Mouse (Mus musculus) testis, adult 2 months (tissue): Measurements from ENCODE around the gene Ism1. TPM values are rescaled to one million over a fixed set of nuclear protein-coding genes. Genes with fewer than 3 reads are reported as not detected.
A peak's percentile ranks its signal among the peaks of the same experiment; 100 is the strongest.

ENCODE experiments used
- H3K27ac ChIP-seq: fragments of 200-500 bp; 2 replicates; pipeline ENCODE4 v1.5.1; 2012; ENCODE audit warnings: low read depth, low read length; ENCODE audit not compliant: control insufficient read depth, insufficient read depth
- H3K27me3 ChIP-seq: fragments of 200-500 bp; 2 replicates; pipeline ENCODE4 v1.6.1; 2012; ENCODE audit warnings: mild to moderate bottlenecking, low read length, moderate library complexity; ENCODE audit not compliant: control insufficient read depth, insufficient read depth
- H3K36me3 ChIP-seq: fragments of 200-500 bp; 2 replicates; pipeline ENCODE4 v1.6.1; 2012; ENCODE audit warnings: mild to moderate bottlenecking, low read length; ENCODE audit not compliant: control insufficient read depth, insufficient read depth
- H3K4me1 ChIP-seq: fragments of 200-500 bp; 2 replicates; pipeline ENCODE4 v1.6.1; 2012; ENCODE audit warnings: low read length; ENCODE audit not compliant: control insufficient read depth, insufficient read depth
- H3K4me3 ChIP-seq: fragments of 200-500 bp; 2 replicates; pipeline ENCODE4 v1.5.1; 2012; ENCODE audit warnings: low read depth, mild to moderate bottlenecking, low read length, moderate library complexity, mixed read lengths; ENCODE audit not compliant: control insufficient read depth
- CTCF ChIP-seq: fragments of 200-500 bp; IDR thresholded peaks from 2 replicates; pipeline ENCODE4 v1.5.1; 2012; ENCODE audit warnings: low read depth, mild to moderate bottlenecking, inconsistent platforms, low read length, moderate library complexity; ENCODE audit not compliant: control insufficient read depth, insufficient read depth, insufficient replicate concordance
- POLR2A ChIP-seq: fragments of 200-500 bp; IDR thresholded peaks from 2 replicates; pipeline ENCODE4 v1.6.1; 2012; ENCODE audit warnings: low read depth, mild to moderate bottlenecking, inconsistent platforms, low read length, moderate library complexity; ENCODE audit not compliant: control insufficient read depth
- polyA plus RNA-seq: library from polyadenylated mRNA; depleted of rRNA; stranded (reverse); fragments of >200 nt; gene quantifications from 2 replicates; pipeline ENCODE4 v1.2.3, GENCODE M21; 2012

Gene Ism1
- polyA plus RNA-seq, 1 experiment: 0.15 TPM

DNA sequence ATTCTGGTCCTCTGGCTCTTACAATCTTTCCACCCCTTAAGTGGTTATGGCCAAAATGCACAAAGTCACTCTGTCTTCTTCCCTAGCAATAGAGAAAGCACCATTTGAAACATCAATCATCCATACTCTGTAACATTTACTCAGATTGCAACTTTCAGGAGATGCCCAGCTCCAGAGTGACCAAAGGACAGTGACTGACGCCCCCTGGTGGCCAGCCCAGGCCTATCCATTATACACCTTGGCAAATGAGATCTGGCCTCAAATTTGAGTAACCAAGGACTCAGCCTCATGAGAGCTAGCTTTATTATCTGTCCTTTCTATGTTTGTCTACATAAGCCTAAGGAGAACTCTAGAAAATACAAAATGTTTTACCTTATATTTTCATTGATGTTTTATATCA is 44.7 kb downstream of the Ism1 start:
- Histone ChIP-seq H3K27me3 (no peaks in the 10 kb centered on the region), H3K4me1 (no peaks in the 10 kb centered on the region), H3K27ac (no peak overlapping the region), H3K4me3 (no peak overlapping the region), H3K36me3 (no peaks in the 10 kb centered on the region)
- TF ChIP-seq CTCF: peak; percentile 73; the same call in 1 of the 2 replicates
- no peak for TF ChIP-seq POLR2A

DNA sequence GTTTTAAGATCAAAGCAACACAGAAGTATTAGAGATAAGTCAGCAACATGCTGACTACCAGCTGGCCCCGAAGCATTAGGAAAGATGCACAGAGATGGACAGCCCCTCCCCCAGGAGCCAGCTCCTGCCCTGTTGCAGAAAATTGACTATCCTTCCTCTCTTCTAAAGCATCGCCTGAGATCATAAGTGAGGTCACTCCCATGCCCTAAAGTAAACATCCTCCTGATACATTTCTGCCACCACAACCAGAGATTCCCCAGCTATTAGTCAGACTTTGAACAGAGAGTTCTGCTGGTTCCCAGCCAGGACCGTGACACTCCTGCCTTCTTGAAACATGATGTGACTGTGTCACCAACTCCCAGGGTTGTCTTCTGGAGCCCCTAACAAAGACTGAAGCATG is 45.3 kb downstream of the Ism1 start:
- Histone ChIP-seq H3K4me1 (no peaks in the 10 kb centered on the region), H3K27ac (no peak overlapping the region), H3K4me3 (no peak overlapping the region), H3K36me3 (no peaks in the 10 kb centered on the region), H3K27me3 (no peaks in the 10 kb centered on the region)
- no peak for TF ChIP-seq POLR2A
- TF ChIP-seq CTCF: no peak

DNA sequence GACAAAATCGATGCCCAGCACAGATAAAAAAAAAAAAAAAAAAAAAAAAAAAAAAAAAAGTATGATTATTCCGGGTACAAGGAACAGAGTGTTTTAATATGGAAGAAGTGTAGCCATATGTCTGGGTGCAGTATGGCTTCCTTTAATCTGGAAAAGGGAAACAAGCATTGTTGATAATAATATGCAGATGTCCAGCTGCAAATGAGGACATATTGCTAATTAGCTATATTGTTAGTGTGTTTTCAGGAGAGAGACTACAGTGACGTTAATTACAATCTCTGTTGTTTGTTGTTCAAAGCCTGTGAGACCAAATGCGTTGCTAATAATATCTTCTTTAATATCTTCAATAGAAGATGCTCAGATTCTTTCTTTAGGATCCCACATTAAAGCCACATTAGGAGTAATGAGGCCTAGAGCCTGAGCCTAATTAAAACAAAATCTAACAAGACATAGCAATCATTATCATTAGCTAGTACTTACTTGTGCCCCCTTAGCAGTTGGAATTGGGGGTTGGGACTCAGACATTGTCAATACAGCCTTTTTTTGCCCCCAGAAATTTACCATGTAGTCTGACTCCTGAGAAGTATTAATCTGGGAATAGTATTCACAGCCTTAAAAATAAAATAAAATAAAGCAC is 46.3 kb downstream of the Ism1 start:
- no peak overlapping the region for H3K27ac ChIP-seq
- H3K36me3 ChIP-seq: no peaks in the 10 kb centered on the region
- no peak overlapping the region for H3K4me3 ChIP-seq
- no peaks in the 10 kb centered on the region for H3K4me1 ChIP-seq
- no peaks in the 10 kb centered on the region for H3K27me3 ChIP-seq
- TF ChIP-seq POLR2A (no peak), CTCF (no peak)

DNA sequence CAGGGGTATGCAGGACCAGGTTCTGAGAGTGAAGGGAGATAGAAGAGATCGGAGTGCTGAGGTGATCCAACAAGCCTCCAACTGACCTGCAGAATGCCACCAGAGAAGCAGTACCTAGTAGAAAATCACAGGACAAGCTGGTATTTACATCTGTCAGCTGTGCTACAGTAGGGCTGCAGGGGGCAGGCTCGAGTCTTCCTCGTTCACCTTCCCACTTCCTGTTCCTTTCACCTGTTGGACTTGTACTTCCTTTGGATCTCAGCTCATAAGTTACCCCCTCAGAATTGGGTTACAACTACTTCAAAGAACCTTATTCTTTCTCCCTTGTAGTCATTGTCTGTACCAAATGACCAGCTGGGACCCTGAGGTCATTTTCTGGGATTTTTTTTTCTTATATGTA is 47.4 kb downstream of the Ism1 start:
- Histone ChIP-seq H3K36me3 (no peaks in the 10 kb centered on the region), H3K27ac (no peak overlapping the region), H3K27me3 (no peaks in the 10 kb centered on the region), H3K4me1 (no peaks in the 10 kb centered on the region), H3K4me3 (no peak overlapping the region)
- TF ChIP-seq CTCF (no peak), POLR2A (no peak)

DNA sequence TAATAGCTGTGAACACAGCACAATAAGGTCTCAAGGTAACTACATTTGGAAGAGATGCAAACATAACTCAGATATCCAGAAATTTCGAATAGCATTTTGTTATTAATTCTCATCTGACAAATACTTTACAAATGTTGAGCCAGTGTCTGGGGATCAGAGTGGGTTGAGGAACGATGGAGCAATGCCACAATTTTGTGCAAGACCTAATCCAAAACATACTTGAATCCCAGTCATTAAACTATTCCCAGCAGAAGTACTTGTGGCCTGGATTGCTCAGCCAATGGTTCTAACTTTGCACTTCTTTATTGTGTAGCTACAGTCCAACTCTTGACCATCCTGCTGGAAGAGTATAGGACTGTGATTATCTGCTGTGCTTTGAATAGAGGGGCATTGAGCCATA is 50.1 kb downstream of the Ism1 start:
- H3K27ac ChIP-seq: no peak overlapping the region
- no peaks in the 10 kb centered on the region for H3K4me1 ChIP-seq
- H3K27me3 ChIP-seq: no peaks in the 10 kb centered on the region
- no peak overlapping the region for H3K4me3 ChIP-seq
- no peaks in the 10 kb centered on the region for H3K36me3 ChIP-seq
- TF ChIP-seq POLR2A (no peak), CTCF (no peak)

DNA sequence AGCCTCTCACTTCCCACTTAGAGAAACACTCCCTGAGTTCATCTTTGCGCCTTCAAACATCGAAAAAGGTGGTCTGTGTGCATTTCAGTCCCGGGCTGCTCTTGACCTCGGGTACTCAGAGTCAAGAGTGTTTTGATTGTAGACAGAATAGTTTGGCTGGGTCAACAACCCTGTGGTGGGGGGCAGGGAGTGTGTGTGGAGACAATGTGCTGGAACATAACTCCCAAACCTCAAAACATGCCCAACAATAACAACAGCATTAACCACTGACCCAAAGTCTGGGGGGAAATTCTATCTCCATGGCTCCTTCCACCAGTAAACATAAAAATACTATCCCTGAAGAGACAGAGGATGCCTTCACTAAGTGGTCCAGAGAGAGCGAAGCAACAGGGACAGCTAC is 51.4 kb downstream of the Ism1 start:
- TF ChIP-seq CTCF (no peak), POLR2A (no peak)
- Histone ChIP-seq H3K4me3 (no peak overlapping the region), H3K27me3 (no peaks in the 10 kb centered on the region), H3K4me1 (no peaks in the 10 kb centered on the region), H3K36me3 (no peaks in the 10 kb centered on the region), H3K27ac (no peak overlapping the region)

DNA sequence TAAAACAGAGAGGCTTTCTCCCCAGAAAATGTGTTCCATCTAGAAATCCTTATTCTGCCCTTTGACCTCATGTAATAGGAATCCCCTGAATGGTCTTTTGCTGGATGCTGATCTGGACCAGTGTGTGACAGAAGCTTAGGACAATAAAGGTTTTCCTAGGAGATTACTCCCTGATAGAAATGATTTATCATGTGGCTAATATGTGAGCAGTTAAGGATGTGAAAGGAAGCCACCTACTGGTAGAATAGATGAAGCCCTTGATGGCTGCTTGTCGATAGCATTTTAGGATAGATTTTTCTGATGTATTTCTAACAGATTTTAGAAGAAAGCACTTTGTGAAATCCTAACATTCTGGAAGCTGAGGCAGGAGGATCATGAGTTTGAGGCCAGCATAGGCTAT is 64.4 kb downstream of the Ism1 start:
- no peak overlapping the region for H3K4me3 ChIP-seq
- no peak overlapping the region for H3K27ac ChIP-seq
- no peaks in the 10 kb centered on the region for H3K27me3 ChIP-seq
- no peaks in the 10 kb centered on the region; the same call in 1 of the 2 replicates for H3K4me1 ChIP-seq
- no peaks in the 10 kb centered on the region for H3K36me3 ChIP-seq
- TF ChIP-seq POLR2A (no peak), CTCF (no peak)
